Mouse (Mus musculus) E14TG2a.4 (cell line): Measurements from ENCODE around the gene Cend1.

Source experiments
- CTCF ChIP-seq: conservative IDR thresholded peaks from 2 replicates; pipeline ENCODE4 v1.5.1; 2014; ENCODE audit warnings: low read length
- NANOG ChIP-seq: IDR thresholded peaks from 2 replicates; pipeline ENCODE4 v1.6.1; 2014; ENCODE audit warnings: borderline replicate concordance, low read length, mixed read lengths
- POU5F1 ChIP-seq: IDR thresholded peaks from 2 replicates; pipeline ENCODE4 v1.6.1; 2014; ENCODE audit warnings: low read length, borderline replicate concordance

DNA sequence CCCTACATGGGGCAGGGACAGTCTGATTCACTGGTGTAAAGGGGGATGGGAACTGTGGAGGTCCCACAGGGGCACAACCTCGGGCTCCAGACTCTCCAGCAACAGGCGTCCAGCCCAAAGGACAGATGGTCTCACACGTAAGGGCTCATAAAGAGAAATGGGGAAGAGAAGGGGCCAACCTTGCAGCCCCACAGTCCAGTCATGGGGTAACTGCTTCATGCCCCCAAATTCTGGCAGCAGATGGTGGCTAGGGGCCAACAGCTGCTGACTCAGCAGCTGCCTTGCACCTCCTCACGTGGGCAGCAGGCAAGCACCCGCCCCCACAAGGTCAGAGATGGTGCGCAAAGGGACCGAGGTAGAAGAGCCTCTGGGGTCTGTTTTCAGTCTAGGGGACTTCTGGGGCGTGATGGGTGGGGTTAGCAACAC, 2.9 kb upstream of the Cend1 start:
- no peak for TF ChIP-seq CTCF
- TF ChIP-seq POU5F1 = no peak
- TF ChIP-seq NANOG = no peak
